Mouse (Mus musculus) ES-Bruce4 (cell line): ENCODE data around the gene Kpna2. TPM values are rescaled to one million over a fixed set of nuclear protein-coding genes. Genes with fewer than 3 reads are reported as not detected.

Experiments
- H3K27ac ChIP-seq: 2 replicates; pipeline ENCODE4 v1.5.1; 2012; ENCODE audit warnings: low read length, inconsistent platforms; ENCODE audit not compliant: insufficient read depth
- H3K27me3 ChIP-seq: 2 replicates; pipeline ENCODE4 v1.6.1; 2012; ENCODE audit warnings: mild to moderate bottlenecking, low read length, inconsistent platforms; ENCODE audit not compliant: control insufficient read depth, poor library complexity, insufficient read depth, severe bottlenecking
- H3K36me3 ChIP-seq: 2 replicates; pipeline ENCODE4 v1.6.1; 2012; ENCODE audit warnings: inconsistent platforms, mild to moderate bottlenecking, low read length, moderate library complexity; ENCODE audit not compliant: control insufficient read depth, poor library complexity, insufficient read depth, severe bottlenecking
- H3K4me1 ChIP-seq: one replicate; pipeline ENCODE4 v1.8.1; 2011; ENCODE audit warnings: low read length; ENCODE audit not compliant: control insufficient read depth, insufficient read depth
- H3K4me3 ChIP-seq: 2 replicates; pipeline ENCODE4 v1.5.1; 2011; ENCODE audit warnings: low read depth, mild to moderate bottlenecking, low read length
- H3K9ac ChIP-seq: 2 replicates; pipeline ENCODE4 v1.6.1; 2012; ENCODE audit warnings: low read depth, mild to moderate bottlenecking, inconsistent platforms; ENCODE audit not compliant: poor library complexity, severe bottlenecking
- H3K9me3 ChIP-seq: replicated peaks from 2 replicates; pipeline ENCODE4 v1.6.1; 2012; ENCODE audit warnings: mild to moderate bottlenecking, low read length, inconsistent platforms; ENCODE audit not compliant: control insufficient read depth, poor library complexity, insufficient read depth, severe bottlenecking
- CTCF ChIP-seq: IDR thresholded peaks from one replicate; pipeline ENCODE4 v1.8.1; 2011; ENCODE audit warnings: low read depth, low read length
- EP300 ChIP-seq: IDR thresholded peaks from 2 replicates; pipeline ENCODE4 v1.6.1; 2011; ENCODE audit warnings: low read depth, low read length; ENCODE audit not compliant: insufficient read depth
- POLR2A ChIP-seq: IDR thresholded peaks from one replicate; pipeline ENCODE4 v1.8.1; 2011; ENCODE audit warnings: low read length; ENCODE audit not compliant: insufficient read depth
- polyA plus RNA-seq: library from polyadenylated mRNA; stranded (reverse); fragments of >200 nt; gene quantifications from 2 replicates; pipeline ENCODE4 v1.2.4, GENCODE M21; 2011; ENCODE audit warnings: low read depth; ENCODE audit not compliant: missing spikeins, insufficient read depth, insufficient read length

Kpna2 gene
- polyA plus RNA-seq, 1 experiment = 487 TPM

GRCm38 (mm10) chr11:107028275-107028618 is 28.9 kb upstream of the Kpna2 start:
- H3K27me3 ChIP-seq = no peaks in the 10 kb centered on the region
- H3K27ac ChIP-seq = peak overlapping the region; percentile 17; the same call in 1 of the 2 replicates
- H3K9ac ChIP-seq = peak overlapping the region; percentile 37
- H3K4me3 ChIP-seq = peak overlapping the region; percentile 72
- H3K36me3 ChIP-seq = no peaks in the 10 kb centered on the region
- peaks cover 4% of the 10 kb centered on the region for H3K4me1 ChIP-seq
- TF ChIP-seq CTCF (no peak), EP300 (no peak), POLR2A (no peak)
- H3K9me3 ChIP-seq = no peaks in the 10 kb centered on the region

GRCm38 (mm10) chr11:107027431-107028274 is 28.3 kb upstream of the Kpna2 start:
- Histone ChIP-seq H3K27me3 (no peaks in the 10 kb centered on the region), H3K9ac (peak overlapping the region; percentile 95), H3K9me3 (no peaks in the 10 kb centered on the region), H3K4me3 (peak overlapping the region; percentile 76), H3K27ac (peak overlapping the region; percentile 35), H3K4me1 (peaks cover 4% of the 10 kb centered on the region), H3K36me3 (no peaks in the 10 kb centered on the region)
- TF ChIP-seq CTCF (no peak), POLR2A (no peak), EP300 (no peak)

- H3K36me3 ChIP-seq = no peaks in the 10 kb centered on the region
- no peak overlapping the region for H3K27ac ChIP-seq
- H3K9ac ChIP-seq = peak overlapping the region; percentile 95
- no peaks in the 10 kb centered on the region for H3K9me3 ChIP-seq
- H3K4me3 ChIP-seq = peak overlapping the region; percentile 76
- TF ChIP-seq CTCF = no peak
- TF ChIP-seq POLR2A = no peak
- no peak for TF ChIP-seq EP300
- no peaks in the 10 kb centered on the region for H3K27me3 ChIP-seq
- H3K4me1 ChIP-seq = peaks cover 6% of the 10 kb centered on the region
Measured at GRCm38 (mm10) chr11:107026554-107027430, 27.5 kb upstream of the Kpna2 start.

- Histone ChIP-seq H3K27me3 (no peaks in the 10 kb centered on the region), H3K4me1 (peaks cover 6% of the 10 kb centered on the region), H3K9me3 (no peaks in the 10 kb centered on the region), H3K27ac (no peak within 1 kb of the TSS), H3K4me3 (peak within 1 kb of the TSS; percentile 40), H3K9ac (peak within 1 kb of the TSS; percentile 62), H3K36me3 (no peaks in the 10 kb centered on the region)
- TF ChIP-seq CTCF = no peak
- TF ChIP-seq POLR2A = no peak
- TF ChIP-seq EP300 = no peak
Measured at GRCm38 (mm10) chr11:107025411-107026321, 26.3 kb upstream of the Kpna2 start, which contains the start of gene 1810010H24Rik. 1810010H24Rik (plus strand) TSS chr11:107025681.

GRCm38 (mm10) chr11:107024406-107024805 is 25.1 kb upstream of the Kpna2 start:
- Histone ChIP-seq H3K4me3 (no peak overlapping the region), H3K27ac (no peak overlapping the region), H3K36me3 (no peaks in the 10 kb centered on the region), H3K9ac (no peak overlapping the region), H3K9me3 (no peaks in the 10 kb centered on the region), H3K4me1 (peaks cover 4% of the 10 kb centered on the region), H3K27me3 (no peaks in the 10 kb centered on the region)
- TF ChIP-seq POLR2A (no peak), EP300 (no peak), CTCF (no peak)
